In the genomic region with DNA sequence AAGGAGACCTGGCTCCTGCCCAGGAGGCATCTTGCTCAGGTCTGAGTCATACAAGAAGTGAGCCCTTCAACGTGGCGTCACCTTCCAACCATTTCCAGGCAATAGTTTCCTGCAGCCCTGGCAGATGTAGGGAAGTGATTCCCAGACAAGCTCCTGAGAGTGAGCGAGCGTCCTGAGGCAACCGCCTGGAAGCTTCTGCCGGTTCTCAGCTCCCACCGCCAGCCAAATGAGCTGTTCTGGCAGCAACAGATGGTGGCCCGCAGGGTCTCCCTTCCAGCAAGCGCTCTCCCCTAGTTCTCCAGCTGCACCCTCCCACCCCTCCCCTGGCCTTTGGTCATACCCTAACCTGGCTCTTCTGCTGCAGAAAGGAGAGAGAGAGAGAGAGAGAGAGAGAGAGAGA, we compare ENCODE assay signal across 15 mouse cellular contexts. TPM values are rescaled to one million over a fixed set of nuclear protein-coding genes. Genes with fewer than 3 reads are reported as not detected.
DNase-seq lines count a peak whose midpoint lies in the region; ATAC-seq and TF ChIP-seq lines count a peak whose summit lies in the region.
"Had no signal": no experiment of that assay in that cellular context is flagged by ENCODE, and none has a peak within 500 bp of the region (broad histone marks: within the 10 kb centered on the region; RNA-seq: fewer than 3 reads in every experiment).

No protein-coding gene starts in this region.

- H3K9me3 ChIP-seq in lung, embryonic 15.5 days, result no peaks in the 10 kb centered on the region
- H3K9me3 ChIP-seq in limb, embryonic 10.5 days (replicated peaks), result no peaks in the 10 kb centered on the region
- no peaks in the 10 kb centered on the region for H3K9me3 ChIP-seq in intestine, postnatal 0 days (ENCODE audit: control insufficient read depth)
- H3K9me3 ChIP-seq: liver, embryonic 13.5 days; midbrain, embryonic 12.5 days; neural tube, embryonic 13.5 days had no signal

- H3K27me3 ChIP-seq in lung, embryonic 15.5 days, result no peaks in the 10 kb centered on the region
- H3K27me3 ChIP-seq in limb, embryonic 10.5 days (ENCODE audit: low read depth, poor library complexity, severe bottlenecking), result no peaks in the 10 kb centered on the region
- H3K27me3 ChIP-seq in intestine, postnatal 0 days (replicated peaks; ENCODE audit: control insufficient read depth, insufficient read depth, low read length), result no peaks in the 10 kb centered on the region
- H3K27me3 ChIP-seq: neural tube, embryonic 13.5 days had no signal

- H3K4me1 ChIP-seq in lung, embryonic 15.5 days, result no peaks in the 10 kb centered on the region; the same call in 1 of the 2 replicates
- H3K4me1 ChIP-seq in lung, adult 2 months (ENCODE audit: control insufficient read depth, insufficient read depth, low read length), result no peaks in the 10 kb centered on the region
- peaks cover 10% of the 10 kb centered on the region; the same call in 1 of the 2 replicates for H3K4me1 ChIP-seq in limb, embryonic 10.5 days
- H3K4me1 ChIP-seq in intestine, postnatal 0 days (replicated peaks; ENCODE audit: control insufficient read depth, insufficient read depth, low read length), result no peaks in the 10 kb centered on the region

- TF ChIP-seq CTCF in lung, adult 2 months (IDR thresholded peaks at IDR 0.05; ENCODE audit: insufficient read depth, low read length), result no peak
- TF ChIP-seq CTCF in intestine, postnatal 0 days (IDR thresholded peaks at IDR 0.05; ENCODE audit: low read depth), result no peak

- DNase-seq in frontal cortex, postnatal 36 days (ENCODE audit: low spot score in 2 of 2), result no peak
- DNase-seq in lung, adult 2 months, result no peak
- DNase-seq in ES-CJ7 (ENCODE audit: low read depth, low spot score), result peak; percentile 5
- DNase-seq in limb, embryonic 10.5 days (ENCODE audit: low spot score), result no peak
- DNase-seq in kidney, postnatal 25 days, result no peak
- DNase-seq: kidney, adult 18-20 months; liver, embryonic 13.5 days had no signal

- H3K4me2 ChIP-seq in lung, embryonic 15.5 days, result no peak overlapping the region
- H3K4me2 ChIP-seq in intestine, postnatal 0 days (replicated peaks; ENCODE audit: low read depth), result no peak overlapping the region
- H3K4me2 ChIP-seq: liver, embryonic 13.5 days; midbrain, embryonic 12.5 days; neural tube, embryonic 13.5 days had no signal

- TF ChIP-seq POLR2A in lung, adult 2 months (IDR thresholded peaks at IDR 0.05; ENCODE audit: borderline replicate concordance, extremely low read depth, low read depth, low read length), result no peak

- 24% methylated on average over 9 of the region's 9 CpGs for WGBS in lung, embryonic 15.5 days
- 43% methylated on average over 9 of the region's 9 CpGs for WGBS in lung, adult 2 months
- 31% methylated on average over 9 of the region's 9 CpGs for WGBS in limb, embryonic 10.5 days
- WGBS in intestine, postnatal 0 days, result 65% methylated on average over 9 of the region's 9 CpGs

- no peak overlapping the region for H3K4me3 ChIP-seq in lung, embryonic 15.5 days
- H3K4me3 ChIP-seq in lung, adult 2 months (replicated peaks; ENCODE audit: extremely low read depth, low read depth, low read length), result no peak overlapping the region
- no peak overlapping the region for H3K4me3 ChIP-seq in limb, embryonic 10.5 days
- no peak overlapping the region for H3K4me3 ChIP-seq in intestine, postnatal 0 days (ENCODE audit: low read depth, low read length)
- H3K4me3 ChIP-seq: erythroblast, embryonic 14.5 days; liver, embryonic 13.5 days; midbrain, embryonic 12.5 days; neural tube, embryonic 13.5 days had no signal

- H3K9ac ChIP-seq in lung, embryonic 15.5 days, result no peak overlapping the region
- H3K9ac ChIP-seq in intestine, postnatal 0 days (ENCODE audit: low read depth, low read length), result no peak overlapping the region
- H3K9ac ChIP-seq: liver, embryonic 13.5 days; midbrain, embryonic 12.5 days; neural tube, embryonic 13.5 days had no signal

- H3K27ac ChIP-seq in lung, embryonic 15.5 days, result no peak overlapping the region
- 0 out of 2 replicates have a peak overlapping the region, but pooled peaks have one; percentile 7 for H3K27ac ChIP-seq in limb, embryonic 10.5 days
- no peak overlapping the region for H3K27ac ChIP-seq in intestine, postnatal 0 days (ENCODE audit: low read depth, low read length)
- H3K27ac ChIP-seq: liver, embryonic 13.5 days; midbrain, embryonic 12.5 days; neural tube, embryonic 13.5 days had no signal

- ATAC-seq in frontal cortex, adult (ENCODE audit: low TSS enrichment), result peak; percentile 77
- ATAC-seq in lung, embryonic 15.5 days (ENCODE audit: borderline replicate concordance, extremely low read depth, low FRiP score, low TSS enrichment), result 0 out of 2 replicates have a peak, but pooled peaks have one; percentile 23
- no peak for ATAC-seq in intestine, postnatal 0 days
- ATAC-seq: CD4-positive, CD25-positive, alpha-beta regulatory T cell, adult 4 months had no signal

- no peaks in the 10 kb centered on the region for H3K36me3 ChIP-seq in lung, embryonic 15.5 days
- no peaks in the 10 kb centered on the region for H3K36me3 ChIP-seq in limb, embryonic 10.5 days
- no peaks in the 10 kb centered on the region for H3K36me3 ChIP-seq in intestine, postnatal 0 days (ENCODE audit: control insufficient read depth, insufficient read depth)
- H3K36me3 ChIP-seq: liver, embryonic 13.5 days; midbrain, embryonic 12.5 days; neural tube, embryonic 13.5 days had no signal

RNA-seq across cellular contexts. Expression of a gene that starts 54.2 kb away (rescaled TPM):
- 0.13 and 0.15 TPM in 2 replicates for polyA plus RNA-seq in lung, embryonic 15.5 days (2015; fragmentation: Nextera tagmentation; extraction: Ambion mirVana)
- 0.08 and 0.14 TPM in 2 replicates for polyA plus RNA-seq in lung, adult 2 months (2012; rRNA removed)
- 0.24 TPM in 1 of 2 replicates, not detected in the other for polyA plus RNA-seq in limb, embryonic 10.5 days (2016; fragmentation: Nextera tagmentation; extraction: Ambion mirVana)
- polyA plus RNA-seq in intestine, postnatal 0 days (2015; fragmentation: Nextera tagmentation; extraction: Ambion mirVana), result not detected in 2 replicates
- polyA plus RNA-seq: CD4-positive, CD25-positive, alpha-beta regulatory T cell, adult 4 months; erythroblast, embryonic 14.5 days; liver, embryonic 13.5 days; neural tube, embryonic 13.5 days; stomach, embryonic 14.5 days had no signal
